Mouse (Mus musculus): Measurements from ENCODE around the gene Herpud1. TPM values are rescaled to one million over a fixed set of nuclear protein-coding genes. Genes with fewer than 3 reads are reported as not detected.
A peak's percentile ranks its signal among the peaks of the same experiment; 100 is the strongest.

Gene Herpud1
- polyA plus RNA-seq, 1 experiment from 2014 or later: 105 TPM

DNA sequence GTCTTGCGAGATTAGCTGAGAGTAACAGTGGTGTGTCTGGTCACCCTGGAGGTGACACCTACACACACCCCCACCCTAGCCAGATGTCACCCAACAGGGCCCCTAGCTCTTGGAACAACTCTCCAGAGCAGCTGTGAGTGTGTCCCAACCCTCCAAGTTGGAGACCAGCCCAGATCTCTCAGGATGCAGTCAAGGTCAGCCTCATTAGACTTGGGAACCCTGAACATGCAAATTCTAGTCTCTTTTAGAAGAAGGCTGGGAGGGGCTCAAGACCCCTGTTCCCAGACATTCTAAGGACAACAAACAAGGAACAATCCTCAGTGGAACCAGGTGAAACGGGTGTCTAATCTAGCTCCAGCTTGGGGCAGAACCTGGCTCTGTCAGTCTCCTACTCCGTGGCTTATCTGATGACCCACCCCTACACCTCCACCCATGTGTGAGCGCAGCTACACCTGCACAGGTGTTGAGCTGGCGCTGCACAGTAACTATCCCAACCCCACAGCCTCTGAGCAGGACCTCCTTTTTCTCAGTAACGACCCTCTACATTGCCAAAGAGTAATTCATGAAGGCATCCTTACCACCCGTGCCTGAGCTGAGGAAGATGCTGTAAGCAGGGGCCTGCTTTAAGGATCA lies 23.5 kb upstream of the Herpud1 start:
- WGBS: 70% methylated on average over 7 of the region's 7 CpGs
- no peak overlapping the region for H3K4me3 ChIP-seq (ENCODE audit: control insufficient read depth in 1 of 2, insufficient read depth in 1 of 2, low read depth in 1 of 2, low read length in 2 of 2)
- H3K4me2 ChIP-seq (ENCODE audit: low read length): 0 out of 2 replicates have a peak overlapping the region, but pooled peaks have one; percentile 16
- H3K27ac ChIP-seq (replicated peaks in 1 of 2; ENCODE audit: control insufficient read depth in 1 of 2, insufficient read depth in 1 of 2, low read depth in 2 of 2, low read length in 2 of 2): peak overlapping the region; percentile 56 to 71
- H3K9me3 ChIP-seq (ENCODE audit: control insufficient read depth, low read length): no peaks in the 10 kb centered on the region
- H3K27me3 ChIP-seq (ENCODE audit: control insufficient read depth, insufficient read depth, low read length): no peaks in the 10 kb centered on the region
- H3K9ac ChIP-seq (ENCODE audit: low read length): no peak overlapping the region
- ATAC-seq (ENCODE audit: insufficient number of reproducible peaks, insufficient read depth, low FRiP score, low read depth): 0 out of 2 replicates have a peak, but pooled peaks have one; percentile 8
- peaks cover 30 to 42% of the 10 kb centered on the region in 2 experiments for H3K4me1 ChIP-seq (ENCODE audit: control insufficient read depth in 2 of 2, insufficient read depth in 2 of 2, low read length in 2 of 2)
- no peaks in the 10 kb centered on the region for H3K36me3 ChIP-seq (ENCODE audit: control insufficient read depth, insufficient read depth, low read length)

DNA sequence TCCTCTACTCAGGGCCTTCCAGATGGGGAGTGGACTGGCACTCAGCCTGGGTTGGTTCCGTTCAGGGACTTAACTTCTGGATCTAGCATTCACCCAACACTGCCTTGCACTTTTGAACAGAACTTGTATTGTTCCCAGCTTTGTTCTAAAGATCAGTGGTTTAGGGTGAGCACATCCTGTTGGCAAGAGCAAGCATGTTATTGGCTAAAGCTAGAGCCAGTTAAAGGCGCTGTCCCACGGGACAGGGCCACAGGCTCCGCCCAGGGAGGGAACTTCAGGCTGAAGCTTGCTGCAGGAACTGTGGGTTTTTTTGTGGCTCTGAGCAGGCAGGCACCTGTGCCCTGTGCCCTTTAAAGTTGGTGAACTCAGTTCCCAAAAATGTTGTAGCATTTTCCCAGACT lies 22.9 kb upstream of the Herpud1 start:
- Histone ChIP-seq H3K9ac (ENCODE audit: low read length) (no peak overlapping the region), H3K4me3 (ENCODE audit: control insufficient read depth in 1 of 2, insufficient read depth in 1 of 2, low read depth in 1 of 2, low read length in 2 of 2) (no peak overlapping the region), H3K36me3 (ENCODE audit: control insufficient read depth, insufficient read depth, low read length) (no peaks in the 10 kb centered on the region), H3K4me2 (ENCODE audit: low read length) (peak overlapping the region; percentile 10; the same call in 1 of the 2 replicates), H3K4me1 (ENCODE audit: control insufficient read depth in 2 of 2, insufficient read depth in 2 of 2, low read length in 2 of 2) (peaks cover 28 to 37% of the 10 kb centered on the region in 2 experiments), H3K27ac (replicated peaks in 1 of 2; ENCODE audit: control insufficient read depth in 1 of 2, insufficient read depth in 1 of 2, low read depth in 2 of 2, low read length in 2 of 2) (peak overlapping the region; percentile 56 to 71), H3K9me3 (ENCODE audit: control insufficient read depth, low read length) (no peaks in the 10 kb centered on the region), H3K27me3 (ENCODE audit: control insufficient read depth, insufficient read depth, low read length) (no peaks in the 10 kb centered on the region)
- ATAC-seq (ENCODE audit: insufficient number of reproducible peaks, insufficient read depth, low FRiP score, low read depth): peak; percentile 70
- WGBS: 41% methylated on average over 4 of the region's 4 CpGs

DNA sequence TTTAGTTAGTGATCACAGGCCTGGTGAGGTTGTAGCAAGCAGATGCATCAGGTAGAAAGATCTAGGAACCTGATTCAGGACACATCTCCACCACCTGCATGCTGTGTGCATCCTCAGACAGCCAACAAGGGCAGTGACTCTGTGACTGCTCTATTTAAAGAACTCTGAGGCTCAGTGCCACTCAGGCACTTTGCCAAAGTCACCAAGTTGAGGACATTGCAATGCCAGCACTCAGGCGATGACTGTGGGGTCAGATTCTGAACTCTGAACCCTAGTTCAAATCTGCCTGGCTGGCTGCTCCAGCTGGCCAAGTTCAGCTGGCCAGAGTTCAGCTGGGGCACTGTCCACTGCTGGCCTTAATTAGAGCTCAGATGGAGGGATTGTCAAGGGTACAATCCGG lies 22.3 kb upstream of the Herpud1 start:
- Histone ChIP-seq H3K36me3 (ENCODE audit: control insufficient read depth, insufficient read depth, low read length) (no peaks in the 10 kb centered on the region), H3K27me3 (ENCODE audit: control insufficient read depth, insufficient read depth, low read length) (no peaks in the 10 kb centered on the region), H3K4me2 (ENCODE audit: low read length) (peak overlapping the region; percentile 10; the same call in 1 of the 2 replicates), H3K9me3 (ENCODE audit: control insufficient read depth, low read length) (no peaks in the 10 kb centered on the region), H3K9ac (ENCODE audit: low read length) (no peak overlapping the region), H3K4me3 (ENCODE audit: control insufficient read depth in 1 of 2, insufficient read depth in 1 of 2, low read depth in 1 of 2, low read length in 2 of 2) (no peak overlapping the region), H3K27ac (replicated peaks in 1 of 2; ENCODE audit: control insufficient read depth in 1 of 2, insufficient read depth in 1 of 2, low read depth in 2 of 2, low read length in 2 of 2) (peak overlapping the region; percentile 56 to 71), H3K4me1 (ENCODE audit: control insufficient read depth in 2 of 2, insufficient read depth in 2 of 2, low read length in 2 of 2) (peaks cover 21 to 30% of the 10 kb centered on the region in 2 experiments)
- WGBS: 58% methylated on average over 2 of the region's 2 CpGs
- no peak for ATAC-seq (ENCODE audit: insufficient number of reproducible peaks, insufficient read depth, low FRiP score, low read depth)

DNA sequence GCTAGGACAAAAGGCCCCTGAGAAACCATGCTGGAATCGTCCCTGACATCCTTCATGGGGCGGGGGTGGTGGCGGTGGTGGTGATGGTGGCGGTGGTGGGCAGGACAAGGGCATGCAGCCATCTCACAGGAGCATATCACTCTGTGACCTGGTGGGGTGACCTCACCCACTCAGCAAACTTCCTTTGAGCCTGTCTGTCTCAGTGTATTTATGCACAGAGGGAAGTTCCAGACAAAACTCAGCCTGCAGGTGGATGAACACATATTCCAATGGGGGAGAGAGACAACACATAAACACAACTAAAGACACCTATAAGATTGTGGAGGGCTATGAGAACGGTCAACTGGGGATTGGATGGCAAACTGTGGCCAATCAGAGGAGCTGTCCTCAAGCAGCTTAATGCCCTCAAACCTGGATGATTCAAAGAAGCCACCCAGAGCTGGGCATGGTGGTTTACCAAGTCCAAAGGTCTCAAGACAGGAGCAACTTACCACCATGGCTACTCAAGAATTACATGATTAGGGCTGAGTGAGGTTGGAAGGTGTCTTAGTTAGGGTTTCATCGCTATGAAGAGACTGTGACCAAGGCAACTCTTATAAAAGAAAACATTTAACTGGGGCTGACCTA lies 21.4 kb upstream of the Herpud1 start:
- Histone ChIP-seq H3K4me3 (ENCODE audit: control insufficient read depth in 1 of 2, insufficient read depth in 1 of 2, low read depth in 1 of 2, low read length in 2 of 2) (no peak overlapping the region), H3K27me3 (ENCODE audit: control insufficient read depth, insufficient read depth, low read length) (no peaks in the 10 kb centered on the region), H3K36me3 (ENCODE audit: control insufficient read depth, insufficient read depth, low read length) (no peaks in the 10 kb centered on the region), H3K4me1 (ENCODE audit: control insufficient read depth in 2 of 2, insufficient read depth in 2 of 2, low read length in 2 of 2) (peaks cover 20 to 27% of the 10 kb centered on the region in 2 experiments), H3K27ac (replicated peaks in 1 of 2; ENCODE audit: control insufficient read depth in 1 of 2, insufficient read depth in 1 of 2, low read depth in 2 of 2, low read length in 2 of 2) (no peak overlapping the region), H3K4me2 (ENCODE audit: low read length) (no peak overlapping the region), H3K9me3 (ENCODE audit: control insufficient read depth, low read length) (no peaks in the 10 kb centered on the region), H3K9ac (ENCODE audit: low read length) (no peak overlapping the region)
- no peak for ATAC-seq (ENCODE audit: insufficient number of reproducible peaks, insufficient read depth, low FRiP score, low read depth)
- WGBS: 86% methylated on average over 6 of the region's 6 CpGs

DNA sequence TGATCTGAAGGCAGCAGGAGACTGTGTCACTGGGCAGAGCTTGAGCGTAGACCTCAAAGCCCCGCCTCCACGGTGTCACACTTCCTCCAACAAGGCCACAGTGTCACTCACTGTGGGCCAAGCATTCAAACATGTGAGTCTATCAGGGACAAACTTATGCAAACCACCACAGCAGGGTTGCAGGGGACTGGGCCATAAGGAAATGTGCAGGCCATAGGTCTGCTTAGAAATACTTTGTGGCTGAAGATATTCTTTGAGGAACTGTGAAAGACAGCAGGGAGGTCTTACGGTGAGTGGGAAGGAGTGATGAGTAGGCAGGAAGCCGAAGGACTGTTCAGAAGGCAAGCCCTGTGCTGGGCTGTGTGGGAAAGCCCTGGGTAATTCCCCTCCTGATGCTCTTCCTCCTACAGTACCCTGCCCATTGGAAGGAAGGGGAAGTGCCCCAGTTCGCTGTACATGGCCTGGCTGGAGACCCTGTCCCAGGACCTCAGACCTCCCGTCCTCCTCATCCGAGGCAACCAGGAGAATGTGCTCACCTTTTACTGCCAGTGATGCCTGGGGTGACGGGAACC lies 20.7 kb upstream of the Herpud1 start:
- H3K4me1 ChIP-seq (ENCODE audit: control insufficient read depth in 2 of 2, insufficient read depth in 2 of 2, low read length in 2 of 2): peaks cover 20 to 27% of the 10 kb centered on the region in 2 experiments
- WGBS: 84% methylated on average over 9 of the region's 9 CpGs
- no peak overlapping the region for H3K4me3 ChIP-seq (ENCODE audit: control insufficient read depth in 1 of 2, insufficient read depth in 1 of 2, low read depth in 1 of 2, low read length in 2 of 2)
- no peaks in the 10 kb centered on the region for H3K27me3 ChIP-seq (ENCODE audit: control insufficient read depth, insufficient read depth, low read length)
- H3K9me3 ChIP-seq (ENCODE audit: control insufficient read depth, low read length): no peaks in the 10 kb centered on the region
- H3K9ac ChIP-seq (ENCODE audit: low read length): no peak overlapping the region
- H3K36me3 ChIP-seq (ENCODE audit: control insufficient read depth, insufficient read depth, low read length): no peaks in the 10 kb centered on the region
- no peak overlapping the region for H3K4me2 ChIP-seq (ENCODE audit: low read length)
- ATAC-seq (ENCODE audit: insufficient number of reproducible peaks, insufficient read depth, low FRiP score, low read depth): no peak
- no peak overlapping the region for H3K27ac ChIP-seq (replicated peaks in 1 of 2; ENCODE audit: control insufficient read depth in 1 of 2, insufficient read depth in 1 of 2, low read depth in 2 of 2, low read length in 2 of 2)

DNA sequence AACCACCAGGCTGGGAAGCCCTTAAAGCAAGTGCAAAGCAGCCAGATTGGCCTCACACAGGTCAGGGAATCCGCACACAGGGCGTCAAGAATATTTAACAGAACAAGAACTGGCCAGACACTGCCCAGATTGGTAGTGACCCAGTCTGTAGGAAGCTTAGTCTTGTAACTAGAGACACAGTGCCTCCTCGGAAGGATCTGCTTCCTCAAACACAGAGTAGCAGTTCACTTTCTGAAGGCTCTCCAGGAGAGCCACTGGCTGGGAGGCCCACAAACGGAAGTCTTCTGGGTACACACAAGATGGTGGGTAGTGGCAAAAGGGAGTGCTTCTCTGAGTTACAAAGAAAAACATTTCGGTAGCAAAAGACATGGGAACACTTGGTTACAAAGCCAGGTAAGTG lies 15.4 kb upstream of the Herpud1 start:
- H3K9me3 ChIP-seq (ENCODE audit: control insufficient read depth, low read length): no peaks in the 10 kb centered on the region
- H3K4me3 ChIP-seq (ENCODE audit: control insufficient read depth in 1 of 2, insufficient read depth in 1 of 2, low read depth in 1 of 2, low read length in 2 of 2): no peak overlapping the region
- H3K27ac ChIP-seq (replicated peaks in 1 of 2; ENCODE audit: control insufficient read depth in 1 of 2, insufficient read depth in 1 of 2, low read depth in 2 of 2, low read length in 2 of 2): no peak overlapping the region
- ATAC-seq (ENCODE audit: insufficient number of reproducible peaks, insufficient read depth, low FRiP score, low read depth): no peak
- H3K4me2 ChIP-seq (ENCODE audit: low read length): no peak overlapping the region
- H3K9ac ChIP-seq (ENCODE audit: low read length): no peak overlapping the region
- H3K36me3 ChIP-seq (ENCODE audit: control insufficient read depth, insufficient read depth, low read length): no peaks in the 10 kb centered on the region
- peaks cover 3 to 6% of the 10 kb centered on the region in 2 experiments for H3K4me1 ChIP-seq (ENCODE audit: control insufficient read depth in 2 of 2, insufficient read depth in 2 of 2, low read length in 2 of 2)
- no peaks in the 10 kb centered on the region for H3K27me3 ChIP-seq (ENCODE audit: control insufficient read depth, insufficient read depth, low read length)
- WGBS: 78% methylated on average over 5 of the region's 5 CpGs

DNA sequence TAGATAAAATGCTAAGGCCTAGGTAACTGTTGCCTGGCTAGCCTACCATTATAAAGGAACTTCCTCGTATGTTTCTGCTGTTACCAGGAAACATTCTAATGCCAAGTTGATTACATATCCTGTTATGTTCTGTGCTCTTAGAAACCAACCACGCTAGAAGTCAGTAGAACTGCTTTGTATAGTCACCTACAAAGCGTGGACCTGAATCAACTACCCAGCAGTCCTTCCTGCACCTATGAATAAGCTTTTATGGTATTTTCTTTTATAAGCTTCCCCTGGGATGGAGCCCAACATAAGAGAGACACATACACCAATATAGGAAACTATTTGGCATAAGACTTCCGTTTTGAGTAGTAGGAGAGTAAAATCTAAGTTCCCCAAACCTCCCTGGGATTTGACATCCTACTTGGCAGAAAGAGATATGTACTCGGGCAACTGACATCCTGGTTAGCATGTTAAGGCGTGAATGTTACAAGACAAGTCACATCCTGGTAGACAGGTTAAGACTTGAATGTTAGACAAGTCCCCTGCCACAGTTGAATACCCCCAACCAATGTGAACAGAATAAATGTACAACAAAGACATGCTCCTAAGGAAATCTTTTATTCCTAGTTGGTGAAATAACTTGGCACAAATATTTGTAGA lies 13.2 kb upstream of the Herpud1 start:
- Histone ChIP-seq H3K4me3 (ENCODE audit: control insufficient read depth in 1 of 2, insufficient read depth in 1 of 2, low read depth in 1 of 2, low read length in 2 of 2) (no peak overlapping the region), H3K4me1 (ENCODE audit: control insufficient read depth in 2 of 2, insufficient read depth in 2 of 2, low read length in 2 of 2) (peaks cover 5 to 12% of the 10 kb centered on the region in 2 experiments), H3K27me3 (ENCODE audit: control insufficient read depth, insufficient read depth, low read length) (no peaks in the 10 kb centered on the region), H3K9me3 (ENCODE audit: control insufficient read depth, low read length) (no peaks in the 10 kb centered on the region), H3K27ac (replicated peaks in 1 of 2; ENCODE audit: control insufficient read depth in 1 of 2, insufficient read depth in 1 of 2, low read depth in 2 of 2, low read length in 2 of 2) (no peak overlapping the region), H3K36me3 (ENCODE audit: control insufficient read depth, insufficient read depth, low read length) (no peaks in the 10 kb centered on the region), H3K9ac (ENCODE audit: low read length) (no peak overlapping the region), H3K4me2 (ENCODE audit: low read length) (no peak overlapping the region)
- WGBS: 71% methylated on average over 6 of the region's 6 CpGs
- ATAC-seq (ENCODE audit: insufficient number of reproducible peaks, insufficient read depth, low FRiP score, low read depth): no peak
